Mouse (Mus musculus): Measurements from ENCODE around the gene Wscd2. TPM values are rescaled to one million over a fixed set of nuclear protein-coding genes. Genes with fewer than 3 reads are reported as not detected.

Gene Wscd2
- polyA plus RNA-seq, 1 experiment, result 3.5 TPM

GRCm38 (mm10) chr5:113638055-113638454, 147.9 kb downstream of the Wscd2 start:
- no peak overlapping the region for H3K27ac ChIP-seq (ENCODE audit: insufficient read depth, low read depth, low read length)
- H3K36me3 ChIP-seq (ENCODE audit: control insufficient read depth, insufficient read depth, low read length), result no peaks in the 10 kb centered on the region
- no peaks in the 10 kb centered on the region for H3K27me3 ChIP-seq (ENCODE audit: control insufficient read depth, insufficient read depth, low read length)
- TF ChIP-seq CTCF (IDR thresholded peaks at IDR 0.05; ENCODE audit: extremely low read depth, insufficient read length, insufficient replicate concordance, low read depth, low read length) (no peak), POLR2A (IDR thresholded peaks at IDR 0.05; ENCODE audit: low read depth, low read length) (no peak)
- 73% methylated on average over 12 of the region's 12 CpGs for WGBS
- H3K4me3 ChIP-seq (ENCODE audit: low read depth, low read length), result no peak overlapping the region
- peaks cover 3% of the 10 kb centered on the region; the same call in 1 of the 2 replicates for H3K4me1 ChIP-seq (ENCODE audit: control insufficient read depth, insufficient read depth, insufficient read length, low read length)

- Histone ChIP-seq H3K27me3 (ENCODE audit: control insufficient read depth, insufficient read depth, low read length) (no peaks in the 10 kb centered on the region), H3K4me3 (ENCODE audit: low read depth, low read length) (no peak overlapping the region), H3K27ac (ENCODE audit: insufficient read depth, low read depth, low read length) (no peak overlapping the region), H3K4me1 (ENCODE audit: control insufficient read depth, insufficient read depth, insufficient read length, low read length) (peaks cover 3% of the 10 kb centered on the region; the same call in 1 of the 2 replicates), H3K36me3 (ENCODE audit: control insufficient read depth, insufficient read depth, low read length) (no peaks in the 10 kb centered on the region)
- TF ChIP-seq POLR2A (IDR thresholded peaks at IDR 0.05; ENCODE audit: low read depth, low read length) (no peak), CTCF (IDR thresholded peaks at IDR 0.05; ENCODE audit: extremely low read depth, insufficient read length, insufficient replicate concordance, low read depth, low read length) (no peak)
- 58% methylated on average over 5 of the region's 5 CpGs for WGBS
These were observed 149.0 kb downstream of the Wscd2 start for GRCm38 (mm10) chr5:113639126-113639525.

Other genes with a start within 250 kb of the Wscd2 start
- gene Sgsm1, start 179.5 kb upstream of the Wscd2 start, polyA plus RNA-seq (2012; rRNA removed), result 3.1 and 4.8 TPM in 2 replicates
- gene Aym1, start 133.0 kb upstream of the Wscd2 start, polyA plus RNA-seq (2012; rRNA removed), result not detected in 2 replicates
- gene Cmklr1, start 160.1 kb downstream of the Wscd2 start, polyA plus RNA-seq (2012; rRNA removed), result 9.6 and 12.0 TPM in 2 replicates
- gene 1700069L16Rik, start 234.4 kb downstream of the Wscd2 start, polyA plus RNA-seq (2012; rRNA removed), result not detected in 2 replicates
- gene Ficd, start 245.5 kb downstream of the Wscd2 start, polyA plus RNA-seq (2012; rRNA removed), result 4.1 and 4.7 TPM in 2 replicates